Mouse (Mus musculus) heart, postnatal 0 days (tissue): ENCODE data around the gene Sel1l. TPM values are rescaled to one million over a fixed set of nuclear protein-coding genes. Genes with fewer than 3 reads are reported as not detected.

Experiments
- ATAC-seq: fragments of 200-750 bp; cut with Nextera tagmentation; 2 replicates; pipeline ENCODE4 v1.8.0; 2017; ENCODE audit warnings: low read depth, moderate number of reproducible peaks, moderate library complexity; ENCODE audit not compliant: insufficient read depth
- DNase-seq: peaks from one replicate; pipeline ENCODE4 v3.0.0-alpha.2; 2016; ENCODE audit warnings: low spot score
- H3K27ac ChIP-seq: fragments of 300-500 bp; sonication (generic); 2 replicates; pipeline ENCODE4 v1.5.1; 2014; ENCODE audit warnings: low read depth, mild to moderate bottlenecking
- H3K27me3 ChIP-seq: fragments of 300-500 bp; sonication (generic); 2 replicates; pipeline ENCODE4 v1.6.1; 2014; ENCODE audit warnings: low read length, mixed read lengths; ENCODE audit not compliant: control insufficient read depth, insufficient read depth
- H3K36me3 ChIP-seq: fragments of 300-500 bp; sonication (generic); replicated peaks from 2 replicates; pipeline ENCODE4 v1.6.1; 2014; ENCODE audit warnings: low read length, mixed read lengths; ENCODE audit not compliant: control insufficient read depth, insufficient read depth
- H3K4me1 ChIP-seq: fragments of 300-500 bp; sonication (generic); 2 replicates; pipeline ENCODE4 v1.6.1; 2014; ENCODE audit warnings: antibody characterized with exemption; ENCODE audit not compliant: control insufficient read depth, insufficient read depth
- H3K4me2 ChIP-seq: fragments of 300-500 bp; sonication (generic); 2 replicates; pipeline ENCODE4 v1.6.1; 2014; ENCODE audit warnings: low read depth, mild to moderate bottlenecking, low read length, moderate library complexity
- H3K4me3 ChIP-seq: fragments of 300-500 bp; sonication (generic); 2 replicates; pipeline ENCODE4 v1.5.1; 2014; ENCODE audit warnings: low read depth, low read length
- H3K9ac ChIP-seq: fragments of 300-500 bp; sonication (generic); replicated peaks from 2 replicates; pipeline ENCODE4 v1.6.1; 2014; ENCODE audit warnings: low read depth, low read length, mixed read lengths
- H3K9me3 ChIP-seq: fragments of 300-500 bp; sonication (generic); replicated peaks from 2 replicates; pipeline ENCODE4 v1.6.1; 2016; ENCODE audit warnings: low read length; ENCODE audit not compliant: control insufficient read depth
- CTCF ChIP-seq: IDR thresholded peaks from 2 replicates; pipeline ENCODE4 v1.5.1; 2016; ENCODE audit warnings: antibody characterized with exemption, control low read depth, low read depth
- EP300 ChIP-seq: IDR thresholded peaks from 2 replicates; pipeline ENCODE4 v1.6.1; 2016; ENCODE audit warnings: antibody characterized with exemption, low read depth
- WGBS: fragments of 180-500 bp; shearing (Covaris S2); extraction: QIAGEN DNeasy Blood & Tissue Kit; methylation state at CpG from one replicate; pipeline ENCODE4 v1.1.7; 2014; 5-methylcytosine and 5-hydroxymethylcytosine counted together
- polyA plus RNA-seq: library from polyadenylated mRNA; unstranded; fragments of >200 nt; fragmentation: Nextera tagmentation; extraction: Ambion mirVana; gene quantifications from 2 replicates; pipeline ENCODE4 v1.2.1, GENCODE M21; 2015
- total RNA-seq: library from RNA; depleted of rRNA; stranded (reverse); fragments of >200 nt; gene quantifications from 2 replicates; pipeline ENCODE4 v1.2.3, GENCODE M21; 2014; ENCODE audit warnings: low replicate concordance

Sel1l gene
- total and polyA plus RNA-seq, 2 experiments from 2014 or later, result 39.1 to 44.2 TPM

DNA sequence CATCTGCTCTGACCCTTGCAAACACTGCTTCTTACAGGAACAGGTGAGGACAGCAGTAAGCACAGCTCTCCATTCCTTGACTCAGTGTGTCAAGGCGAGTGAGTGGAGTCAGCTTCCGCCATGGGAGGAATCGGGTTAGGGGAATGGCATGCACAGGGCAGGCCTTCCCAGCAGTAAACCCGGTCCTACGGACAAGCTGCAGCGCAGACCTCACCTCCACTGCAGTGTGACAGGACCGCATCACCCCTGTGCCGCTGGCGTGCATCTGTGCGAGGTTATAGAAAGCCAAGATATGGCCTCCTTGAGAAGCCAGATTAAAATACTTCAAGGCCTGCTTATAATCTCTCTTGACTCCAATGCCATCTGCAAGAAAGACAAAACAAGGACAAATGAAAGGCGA, 33.4 kb downstream of the Sel1l start:
- ATAC-seq (no peak), DNase-seq (no peak)
- no peaks in the 10 kb centered on the region for H3K4me1 ChIP-seq
- H3K27me3 ChIP-seq, result no peaks in the 10 kb centered on the region
- 95% methylated on average over 11 of the region's 11 CpGs for WGBS
- TF ChIP-seq CTCF, result no peak
- no peak for TF ChIP-seq EP300
- no peak overlapping the region for H3K27ac ChIP-seq
- H3K36me3 ChIP-seq, result peaks cover 87% of the 10 kb centered on the region
- H3K9me3 ChIP-seq, result no peaks in the 10 kb centered on the region
- no peak overlapping the region for H3K4me2 ChIP-seq
- no peak overlapping the region for H3K9ac ChIP-seq
- H3K4me3 ChIP-seq, result no peak overlapping the region

DNA sequence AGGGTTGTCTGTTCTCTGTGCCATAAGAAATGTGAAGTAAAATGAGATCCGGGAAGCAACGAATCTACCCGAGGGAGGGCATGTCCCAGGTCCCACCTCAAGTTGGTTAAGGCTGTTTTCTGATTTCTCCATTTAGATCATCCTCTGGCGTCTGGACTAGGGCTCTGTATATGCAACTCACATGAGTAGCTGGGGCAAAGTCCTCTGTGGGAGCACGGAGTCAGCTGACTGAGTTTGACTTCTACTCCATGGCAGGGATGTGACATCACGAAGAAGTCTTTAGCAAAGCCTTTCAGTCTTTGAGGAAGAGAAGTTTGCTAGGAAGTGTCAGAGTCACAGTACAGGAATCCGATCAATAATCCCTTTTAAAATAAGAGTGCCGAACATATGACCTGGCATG, 40.0 kb downstream of the Sel1l start:
- Histone ChIP-seq H3K9me3 (no peaks in the 10 kb centered on the region), H3K4me1 (no peaks in the 10 kb centered on the region), H3K36me3 (peaks cover 65% of the 10 kb centered on the region), H3K27ac (no peak overlapping the region), H3K9ac (no peak overlapping the region), H3K4me2 (no peak overlapping the region), H3K27me3 (no peaks in the 10 kb centered on the region), H3K4me3 (no peak overlapping the region)
- WGBS, result 87% methylated on average over 8 of the region's 8 CpGs
- ATAC-seq (no peak), DNase-seq (no peak)
- TF ChIP-seq CTCF, result no peak
- no peak for TF ChIP-seq EP300

DNA sequence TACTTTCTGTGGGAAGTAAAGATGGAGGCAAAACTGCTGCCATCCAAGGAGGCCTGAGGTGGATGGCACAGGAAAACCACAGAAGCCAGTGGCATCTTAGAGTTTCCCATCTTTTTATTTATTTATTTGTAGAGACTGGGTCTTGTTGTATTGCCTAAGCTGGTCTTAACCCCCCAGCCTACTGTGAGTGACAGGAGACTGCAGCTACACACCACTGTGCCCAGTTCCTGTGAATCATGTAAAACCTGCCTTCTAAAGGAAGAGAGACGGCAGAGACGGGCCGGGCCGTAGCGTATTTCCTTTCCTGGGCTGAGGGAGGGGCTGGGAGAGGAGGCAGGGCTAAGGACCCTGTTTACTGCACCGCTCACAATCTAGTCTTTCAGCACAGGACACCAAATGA, 41.2 kb downstream of the Sel1l start:
- no peak overlapping the region for H3K9ac ChIP-seq
- no peak for DNase-seq
- H3K4me2 ChIP-seq, result no peak overlapping the region
- no peak overlapping the region for H3K4me3 ChIP-seq
- no peak for ATAC-seq
- no peaks in the 10 kb centered on the region for H3K4me1 ChIP-seq
- no peak for TF ChIP-seq EP300
- no peak for TF ChIP-seq CTCF
- no peaks in the 10 kb centered on the region for H3K9me3 ChIP-seq
- no peaks in the 10 kb centered on the region for H3K27me3 ChIP-seq
- 72% methylated on average over 6 of the region's 6 CpGs for WGBS
- no peak overlapping the region for H3K27ac ChIP-seq
- H3K36me3 ChIP-seq, result peaks cover 54% of the 10 kb centered on the region

DNA sequence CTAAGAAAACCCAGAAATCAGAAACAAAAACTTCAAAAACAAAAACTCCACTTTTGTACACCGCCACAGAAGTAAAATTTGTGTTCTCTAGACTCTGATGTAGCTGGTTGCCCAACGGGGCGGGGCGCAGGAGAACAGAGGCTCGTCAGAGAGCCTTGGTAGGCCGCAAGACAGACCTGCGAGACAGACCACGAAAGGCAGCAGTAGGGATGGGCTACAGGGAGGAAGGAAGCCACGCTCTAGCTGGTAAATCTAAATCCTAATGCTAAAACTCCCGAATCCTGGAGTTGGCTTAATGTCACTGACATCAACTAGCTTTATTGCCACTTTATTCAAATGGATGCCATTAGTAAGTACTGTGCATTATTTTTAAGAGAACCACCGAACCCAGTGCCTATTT, 41.9 kb downstream of the Sel1l start:
- Histone ChIP-seq H3K36me3 (peaks cover 47% of the 10 kb centered on the region), H3K27me3 (no peaks in the 10 kb centered on the region), H3K9ac (no peak overlapping the region), H3K4me3 (no peak overlapping the region), H3K9me3 (no peaks in the 10 kb centered on the region), H3K27ac (no peak overlapping the region), H3K4me2 (no peak overlapping the region), H3K4me1 (no peaks in the 10 kb centered on the region)
- DNase-seq (no peak), ATAC-seq (no peak)
- TF ChIP-seq CTCF (no peak), EP300 (no peak)
- WGBS, result 85% methylated on average over 11 of the region's 11 CpGs

DNA sequence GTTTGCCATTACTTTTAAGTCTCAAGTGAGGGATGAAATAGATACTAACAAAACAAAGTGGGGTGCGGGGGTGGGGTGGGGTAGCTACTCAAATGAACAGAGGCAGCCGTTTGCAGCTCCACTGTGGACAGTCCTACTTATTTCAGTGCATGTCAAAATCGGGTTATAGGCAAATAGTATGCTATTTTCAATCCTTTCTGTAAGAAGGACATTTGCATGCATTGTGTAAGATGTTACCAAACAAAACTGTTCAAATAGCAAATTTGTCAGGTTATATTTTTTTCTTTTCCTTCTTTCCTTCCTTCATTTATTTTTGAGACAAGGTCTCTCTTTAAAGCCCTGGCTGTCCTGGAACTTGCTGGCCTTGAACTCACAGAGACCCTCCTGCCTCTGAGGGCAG, 44.7 kb downstream of the Sel1l start:
- 75% methylated on average over 3 of the region's 3 CpGs for WGBS
- Histone ChIP-seq H3K36me3 (peaks cover 21% of the 10 kb centered on the region), H3K27me3 (no peaks in the 10 kb centered on the region), H3K9me3 (no peaks in the 10 kb centered on the region), H3K4me3 (no peak overlapping the region), H3K27ac (no peak overlapping the region), H3K4me1 (no peaks in the 10 kb centered on the region), H3K4me2 (no peak overlapping the region), H3K9ac (no peak overlapping the region)
- TF ChIP-seq CTCF, result no peak
- no peak for TF ChIP-seq EP300
- DNase-seq (no peak), ATAC-seq (no peak)

DNA sequence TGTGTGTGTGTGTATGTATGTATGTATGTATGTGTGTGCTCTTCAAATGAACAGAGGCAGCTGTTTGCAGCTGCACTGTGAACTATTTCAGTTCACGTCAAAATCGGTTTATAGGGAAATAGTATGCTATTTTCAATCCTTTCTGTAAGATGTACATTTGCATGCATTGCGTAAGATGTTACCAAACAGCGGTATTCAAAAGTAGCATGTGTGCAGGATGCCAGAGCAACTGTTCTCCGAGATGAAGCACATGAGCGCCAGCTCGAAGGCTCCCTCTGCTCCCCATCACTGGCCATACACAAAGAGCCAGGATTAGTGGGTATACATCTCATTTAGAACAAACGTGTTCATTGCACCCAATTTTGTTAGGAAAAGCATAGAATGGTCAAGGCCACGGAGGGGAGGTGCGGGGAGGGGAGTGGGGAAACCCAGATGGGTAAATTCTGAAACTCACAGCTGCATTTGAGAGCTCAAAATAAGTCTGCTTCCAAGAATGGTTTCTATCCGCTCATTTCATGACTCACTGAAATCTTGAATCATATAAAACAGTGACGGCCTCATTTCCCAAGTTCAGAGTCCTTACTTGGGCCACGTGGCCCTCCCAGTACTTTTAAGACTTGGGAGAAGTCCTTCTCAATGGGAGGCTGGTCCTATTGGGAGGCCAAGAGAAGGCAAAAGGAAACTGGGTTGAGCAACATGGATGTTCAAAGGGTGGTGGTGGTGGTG, 45.6 kb downstream of the Sel1l start:
- no peak overlapping the region for H3K4me3 ChIP-seq
- peaks cover 12% of the 10 kb centered on the region; the same call in 1 of the 2 replicates for H3K36me3 ChIP-seq
- no peaks in the 10 kb centered on the region for H3K9me3 ChIP-seq
- H3K4me1 ChIP-seq, result no peaks in the 10 kb centered on the region
- WGBS, result 80% methylated on average over 13 of the region's 13 CpGs
- ATAC-seq (no peak), DNase-seq (no peak)
- no peak overlapping the region for H3K27ac ChIP-seq
- no peak overlapping the region for H3K4me2 ChIP-seq
- no peak overlapping the region for H3K9ac ChIP-seq
- no peaks in the 10 kb centered on the region for H3K27me3 ChIP-seq
- TF ChIP-seq CTCF, result no peak
- no peak for TF ChIP-seq EP300
